Mouse (Mus musculus): ENCODE data around the gene Olfr862.

The Olfr862 gene

DNA sequence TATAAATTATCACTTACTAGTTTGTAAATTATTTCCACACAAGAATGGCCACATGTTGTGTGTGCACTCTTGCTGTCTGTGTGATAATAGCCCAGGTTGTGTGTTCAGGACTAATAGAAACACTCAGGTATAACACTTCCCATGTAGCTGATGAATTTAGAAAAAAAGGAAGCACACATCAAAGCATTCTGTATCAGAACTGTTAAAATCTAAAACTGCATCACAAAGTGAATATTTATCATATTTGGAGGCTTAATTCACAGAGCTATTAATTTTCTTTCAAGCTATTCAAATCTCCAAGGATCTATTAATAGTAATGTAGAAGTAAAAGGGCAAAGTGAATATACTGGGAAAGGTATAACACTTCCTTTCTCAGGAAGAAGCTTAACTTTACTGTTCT, at the start of gene Olfr862:
Gene Olfr862, minus strand, starts transcription at position 101 of the 400 bp plus-strand sequence.
- no peak for DNase-seq

DNA sequence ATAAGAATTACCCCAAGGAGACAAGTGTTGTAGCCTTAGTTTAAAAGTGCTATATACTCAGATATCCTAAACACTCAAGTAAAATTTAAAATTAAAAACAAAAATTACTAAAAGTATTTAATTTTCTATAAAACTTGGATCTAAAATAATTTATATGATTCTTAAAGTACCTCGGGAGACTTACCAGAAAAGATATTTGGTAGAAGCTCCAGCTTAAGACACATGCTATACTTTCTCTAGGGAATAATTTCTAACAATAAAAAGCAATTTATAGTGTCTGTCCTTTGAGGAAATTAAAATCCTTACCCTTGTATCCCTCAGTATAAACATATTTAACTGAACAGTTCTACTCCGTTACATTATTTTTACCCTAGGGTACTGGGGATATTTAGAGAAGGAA, 28.8 kb upstream of the Olfr862 start, which contains the start of gene Olfr77:
Gene Olfr77, plus strand, starts transcription at position 301 of the 400 bp plus-strand sequence.
- DNase-seq: no peak

DNA sequence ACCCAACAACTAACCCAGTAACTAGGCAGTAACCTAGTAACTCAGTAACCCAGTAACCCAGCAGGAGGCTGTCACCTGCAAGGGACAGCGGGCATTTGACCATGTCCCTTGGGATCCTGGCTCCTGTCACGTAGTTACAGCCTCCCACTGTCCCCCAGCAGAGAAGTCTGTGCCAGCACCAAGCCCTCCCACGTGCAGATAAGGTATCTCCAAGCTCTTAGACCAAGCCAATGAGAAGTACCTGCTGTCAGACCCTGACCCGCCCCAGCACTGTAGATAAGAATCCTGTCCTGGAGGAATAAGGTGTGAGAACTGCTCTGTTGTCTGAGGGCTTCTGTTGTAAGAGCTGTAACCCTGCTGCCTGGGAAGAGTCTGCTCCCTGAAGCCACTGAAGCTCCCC, 23.4 kb upstream of the Olfr862 start:
- DNase-seq: no peak

DNA sequence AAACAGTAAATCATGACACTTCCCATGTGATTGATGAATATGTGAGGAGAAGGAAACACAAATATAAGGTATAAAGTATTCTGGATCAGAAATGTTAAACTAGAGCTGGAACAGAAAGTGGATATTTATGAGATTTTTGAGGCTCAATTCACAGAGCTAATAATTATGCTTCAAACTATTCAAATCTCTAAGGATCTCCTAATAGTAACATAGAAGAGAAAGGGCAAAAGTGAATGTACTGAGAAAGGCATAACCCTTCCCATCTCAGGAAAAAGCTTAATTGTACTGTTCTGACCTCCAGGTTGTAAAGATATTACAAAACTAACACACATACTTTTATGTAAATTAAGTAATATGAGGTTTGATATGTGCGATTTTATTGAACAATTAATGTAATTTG, 38.2 kb downstream of the Olfr862 start, which contains the start of gene Olfr860:
Gene Olfr860, minus strand, starts transcription at position 101 of the 400 bp plus-strand sequence.
- no peak for DNase-seq

Data from thymus, postnatal 4 days (tissue).